Mouse (Mus musculus) thymus, adult 2 months (tissue): ENCODE measurements around the gene Unc93a2.
"Not testable (repeated sequence)": the region's sequence is repeated elsewhere in the genome, so short reads cannot be mapped to it uniquely, and the experiment has no call there.

Experiments used
- CTCF ChIP-seq: fragments of 200-500 bp; IDR thresholded peaks from 2 replicates; pipeline ENCODE4 v1.5.1; 2012; ENCODE audit warnings: mild to moderate bottlenecking, control low read depth, low read length, moderate library complexity, borderline replicate concordance; ENCODE audit not compliant: control insufficient read depth, poor library complexity, insufficient read depth; ENCODE audit errors: extremely low read depth
- POLR2A ChIP-seq: fragments of 200-500 bp; IDR thresholded peaks from 2 replicates; pipeline ENCODE4 v1.6.1; 2012; ENCODE audit warnings: mild to moderate bottlenecking, low read length, control low read depth, moderate library complexity; ENCODE audit not compliant: control insufficient read depth, poor library complexity, insufficient read depth; ENCODE audit errors: extremely low read depth

- TF ChIP-seq POLR2A, CTCF: not testable (repeated sequence)
Observed at GRCm38 (mm10) chr17:7319789-7320188, 65.5 kb downstream of the Unc93a2 start.
